In the genomic region with DNA sequence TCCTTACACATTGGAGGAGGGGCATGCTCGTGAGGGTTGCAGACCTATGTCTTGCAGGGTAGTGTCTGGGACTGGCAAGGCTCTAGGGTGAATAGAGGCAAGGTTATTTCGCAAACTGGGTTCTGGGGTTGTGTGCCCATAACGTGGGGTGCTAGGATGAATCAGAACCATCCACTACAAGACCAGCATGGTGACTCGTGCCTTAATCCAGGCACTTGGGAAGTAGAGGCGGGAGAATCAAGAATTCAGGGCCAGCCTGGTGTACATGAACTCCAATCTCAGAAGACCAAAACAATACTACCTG, we compare ENCODE assay signal across 24 mouse cellular contexts. TPM values are rescaled to one million over a fixed set of nuclear protein-coding genes. Genes with fewer than 3 reads are reported as not detected.
A peak's percentile ranks its signal among the peaks of the same experiment; 100 is the strongest.
DNase-seq lines count a peak whose midpoint lies in the region; ATAC-seq and TF ChIP-seq lines count a peak whose summit lies in the region.
"Had no signal": no experiment of that assay in that cellular context is flagged by ENCODE, and none has a peak within 500 bp of the region (broad histone marks: within the 10 kb centered on the region; RNA-seq: fewer than 3 reads in every experiment).

No protein-coding gene starts in this region.

- DNase-seq in heart, postnatal 0 days (ENCODE audit: low spot score), result no peak
- no peak for DNase-seq in heart, adult 8-10 months (ENCODE audit: low spot score)
- no peak for DNase-seq in lung, postnatal 0 days (ENCODE audit: low spot score)
- no peak for DNase-seq in lung, postnatal 25 days (ENCODE audit: low spot score)
- peak; percentile 46 for DNase-seq in fibroblast of lung, adult 2 months (ENCODE audit: low read depth)
- no peak for DNase-seq in left cerebral cortex, adult 18-20 months (ENCODE audit: low spot score in 2 of 2)
- no peak for DNase-seq in ovary, postnatal 14 days (ENCODE audit: low spot score)
- DNase-seq: adrenal gland, adult 8-10 months; B cell, adult 2 months; cerebellum, adult 18-20 months; cerebellum, postnatal 25 days; heart, postnatal 36 days; kidney, adult 2 months; kidney, postnatal 36 days; layer of hippocampus, postnatal 36 days; liver, embryonic 13.5 days; right cerebral cortex, postnatal 14 days had no signal

- H3K4me1 ChIP-seq in heart, postnatal 0 days (ENCODE audit: control insufficient read depth, insufficient read depth), result peaks cover 10% of the 10 kb centered on the region
- no peaks in the 10 kb centered on the region for H3K4me1 ChIP-seq in lung, postnatal 0 days (ENCODE audit: insufficient read depth, low read depth, low read length)
- H3K4me1 ChIP-seq: forebrain, embryonic 12.5 days had no signal

- H3K9ac ChIP-seq in heart, postnatal 0 days (replicated peaks; ENCODE audit: low read depth, low read length), result no peak overlapping the region
- no peak overlapping the region for H3K9ac ChIP-seq in lung, postnatal 0 days (replicated peaks; ENCODE audit: low read depth)
- H3K9ac ChIP-seq: forebrain, embryonic 12.5 days; hindbrain, embryonic 14.5 days; limb, embryonic 13.5 days; liver, embryonic 13.5 days; lung, embryonic 15.5 days had no signal

- H3K4me2 ChIP-seq in heart, postnatal 0 days (ENCODE audit: low read depth, low read length), result no peak overlapping the region
- no peak overlapping the region for H3K4me2 ChIP-seq in lung, postnatal 0 days (replicated peaks; ENCODE audit: low read depth, low read length)
- H3K4me2 ChIP-seq: forebrain, embryonic 12.5 days; hindbrain, embryonic 14.5 days; limb, embryonic 13.5 days; liver, embryonic 13.5 days; lung, embryonic 15.5 days; midbrain, embryonic 11.5 days had no signal

- no peaks in the 10 kb centered on the region for H3K27me3 ChIP-seq in heart, postnatal 0 days (ENCODE audit: control insufficient read depth, insufficient read depth, low read length)
- H3K27me3 ChIP-seq in lung, postnatal 0 days (replicated peaks; ENCODE audit: insufficient read depth, low read length), result no peaks in the 10 kb centered on the region
- H3K27me3 ChIP-seq: limb, embryonic 13.5 days; liver, embryonic 13.5 days; lung, embryonic 15.5 days had no signal

- no peaks in the 10 kb centered on the region for H3K9me3 ChIP-seq in heart, postnatal 0 days (replicated peaks; ENCODE audit: control insufficient read depth, low read length)
- H3K9me3 ChIP-seq in lung, postnatal 0 days (ENCODE audit: low read length), result no peaks in the 10 kb centered on the region
- H3K9me3 ChIP-seq: forebrain, embryonic 12.5 days; limb, embryonic 13.5 days; liver, embryonic 13.5 days; lung, embryonic 15.5 days had no signal

- TF ChIP-seq CTCF in heart, postnatal 0 days (IDR thresholded peaks at IDR 0.05; ENCODE audit: low read depth), result no peak
- TF ChIP-seq CTCF in lung, postnatal 0 days (IDR thresholded peaks at IDR 0.05), result no peak

- no peak overlapping the region for H3K4me3 ChIP-seq in heart, postnatal 0 days (ENCODE audit: low read depth, low read length)
- H3K4me3 ChIP-seq in lung, postnatal 0 days (ENCODE audit: low read depth, low read length), result no peak overlapping the region
- H3K4me3 ChIP-seq: forebrain, embryonic 12.5 days; limb, embryonic 13.5 days; liver, embryonic 13.5 days; lung, embryonic 15.5 days had no signal

- TF ChIP-seq EP300 in heart, postnatal 0 days (IDR thresholded peaks at IDR 0.05; ENCODE audit: low read depth), result no peak
- TF ChIP-seq EP300 in lung, postnatal 0 days (IDR thresholded peaks at IDR 0.05), result no peak

- no peak for ATAC-seq in heart, postnatal 0 days (ENCODE audit: insufficient read depth, low read depth)
- no peak; the same call in 1 of the 2 replicates for ATAC-seq in lung, postnatal 0 days

- H3K36me3 ChIP-seq in heart, postnatal 0 days (replicated peaks; ENCODE audit: control insufficient read depth, insufficient read depth, low read length), result peaks cover 43% of the 10 kb centered on the region
- peaks cover 18% of the 10 kb centered on the region for H3K36me3 ChIP-seq in lung, postnatal 0 days (ENCODE audit: insufficient read depth, low read length)

- 79% methylated on average over 5 of the region's 5 CpGs for WGBS in heart, postnatal 0 days
- 81% methylated on average over 5 of the region's 5 CpGs for WGBS in lung, postnatal 0 days

- H3K27ac ChIP-seq in heart, postnatal 0 days (ENCODE audit: low read depth), result 0 out of 2 replicates have a peak overlapping the region, but pooled peaks have one; percentile 54
- H3K27ac ChIP-seq in lung, postnatal 0 days (ENCODE audit: low read length), result peak overlapping the region; percentile 78
- H3K27ac ChIP-seq: forebrain, embryonic 12.5 days; hindbrain, embryonic 14.5 days; limb, embryonic 13.5 days; liver, embryonic 13.5 days had no signal

RNA-seq across cellular contexts. Expression of a gene that starts 22.8 kb away (rescaled TPM):
- 163 and 237 TPM in 2 replicates for total RNA-seq in heart, postnatal 0 days (2014; rRNA removed; ENCODE audit: low replicate concordance)
- 483 and 530 TPM in 2 replicates for polyA plus RNA-seq in heart, postnatal 0 days (2015; fragmentation: Nextera tagmentation; extraction: Ambion mirVana)
- 100 to 1,000 TPM; 347 to 373 (median 363) TPM for total RNA-seq in heart, adult 8-10 months (2022)
- 305 TPM in 2 replicates for polyA plus RNA-seq in lung, postnatal 0 days (2015; fragmentation: Nextera tagmentation; extraction: Ambion mirVana)
- total RNA-seq in left cerebral cortex, adult 18-20 months (2021), result 100 to 1,000 TPM; 618 to 657 TPM

RNA-seq across cellular contexts. Expression of a gene that starts 50.1 kb away (rescaled TPM):
- 6.2 and 6.8 TPM in 2 replicates for total RNA-seq in heart, postnatal 0 days (2014; rRNA removed; ENCODE audit: low replicate concordance)
- polyA plus RNA-seq in heart, postnatal 0 days (2015; fragmentation: Nextera tagmentation; extraction: Ambion mirVana), result 3.0 TPM in 2 replicates
- 1 to 10 TPM; 5.4 to 7.7 (median 5.9) TPM for total RNA-seq in heart, adult 8-10 months (2022)
- polyA plus RNA-seq in lung, postnatal 0 days (2015; fragmentation: Nextera tagmentation; extraction: Ambion mirVana), result 8.4 and 12.5 TPM in 2 replicates
- total RNA-seq in left cerebral cortex, adult 18-20 months (2021), result 10 to 100 TPM; 10.6 to 12.2 TPM
- total RNA-seq: megakaryocyte progenitor cell, adult 5-6 weeks; neutrophil, adult 5-6 weeks had no signal
